Mouse (Mus musculus) ES-E14 (cell line): Measurements from ENCODE around the gene Ylpm1. TPM values are rescaled to one million over a fixed set of nuclear protein-coding genes. Genes with fewer than 3 reads are reported as not detected.
A peak's percentile ranks its signal among the peaks of the same experiment; 100 is the strongest.

Source experiments
- DNase-seq: peaks from one replicate; pipeline ENCODE4 v3.0.0-alpha.2; 2013; ENCODE audit warnings: low read depth, low spot score
- H3K27ac ChIP-seq: 2 replicates; pipeline ENCODE4 v1.5.1; 2012; ENCODE audit warnings: low read depth, mild to moderate bottlenecking, low read length, moderate library complexity, mixed read lengths; ENCODE audit not compliant: poor library complexity, insufficient read depth, severe bottlenecking
- H3K36me3 ChIP-seq: 2 replicates; pipeline ENCODE4 v1.6.1; 2012; ENCODE audit warnings: mild to moderate bottlenecking, low read length, moderate library complexity, mixed read lengths; ENCODE audit not compliant: control insufficient read depth, poor library complexity, insufficient read depth, severe bottlenecking
- H3K4me1 ChIP-seq, 2 experiments: fragments of 150-350 bp in 1 of 2; sonication (generic) in 1 of 2; 2 replicates each; pipeline ENCODE4 v1.6.1; 2012; ENCODE audit warnings: low read length in 2 of 2, mild to moderate bottlenecking in 1 of 2, mixed read lengths in 1 of 2; ENCODE audit not compliant: control insufficient read depth in 2 of 2, insufficient read depth in 2 of 2, poor library complexity in 1 of 2
- H3K4me3 ChIP-seq, 2 experiments: fragments of 150-350 bp in 1 of 2; sonication (generic) in 1 of 2; 2 replicates each; pipeline ENCODE4 v1.5.1; 2012; ENCODE audit warnings: low read length in 2 of 2, low read depth in 1 of 2, mild to moderate bottlenecking in 1 of 2, mixed read lengths in 1 of 2; ENCODE audit not compliant: insufficient read depth in 1 of 2, poor library complexity in 1 of 2, severe bottlenecking in 1 of 2
- H3K9ac ChIP-seq: 2 replicates; pipeline ENCODE4 v1.6.1; 2012; ENCODE audit warnings: low read depth, mild to moderate bottlenecking, low read length, mixed read lengths; ENCODE audit not compliant: poor library complexity, insufficient read depth, severe bottlenecking
- H3K9me3 ChIP-seq: fragments of 150-350 bp; sonication (generic); 2 replicates; pipeline ENCODE4 v1.6.1; 2012; ENCODE audit warnings: low read depth, mild to moderate bottlenecking, low read length; ENCODE audit not compliant: control insufficient read depth, insufficient read depth
- CHD2 ChIP-seq: IDR thresholded peaks from 2 replicates; pipeline ENCODE4 v1.6.1; 2014; ENCODE audit warnings: mild to moderate bottlenecking, low read depth, low read length, inconsistent platforms
- HCFC1 ChIP-seq: IDR thresholded peaks from 2 replicates; pipeline ENCODE4 v1.6.1; 2012; ENCODE audit warnings: low read length, inconsistent platforms, borderline replicate concordance; ENCODE audit not compliant: insufficient read depth
- MAFK ChIP-seq: IDR thresholded peaks from 2 replicates; pipeline ENCODE4 v1.6.1; 2014; ENCODE audit warnings: mild to moderate bottlenecking, low read depth, low read length, inconsistent platforms; ENCODE audit not compliant: insufficient read depth
- ZC3H11A ChIP-seq: IDR thresholded peaks from 2 replicates; pipeline ENCODE4 v1.6.1; 2012; ENCODE audit warnings: low read depth, mild to moderate bottlenecking, inconsistent platforms, low read length, borderline replicate concordance
- ZNF384 ChIP-seq: IDR thresholded peaks from 2 replicates; pipeline ENCODE4 v1.6.1; 2012; ENCODE audit warnings: low read depth, low read length, inconsistent platforms
- in situ Hi-C, 2 experiments: fragments of 600-800 bp; cut with MboI; formaldehyde crosslinking; loops; one replicate each; pipeline ENCODE4 v1.15.1; 2025; ENCODE audit warnings: low sequenced_read_pairs in 2 of 2, inconsistent platforms in 1 of 2; ENCODE audit not compliant: unreplicated experiment in 2 of 2
- total RNA-seq: library from RNA; depleted of rRNA; stranded (reverse); fragments of 300-350 nt; gene quantifications from 2 replicates; pipeline ENCODE4 v1.2.3, GENCODE M21; 2012

Gene Ylpm1
- total RNA-seq, 1 experiment, result 38.8 TPM

DNA sequence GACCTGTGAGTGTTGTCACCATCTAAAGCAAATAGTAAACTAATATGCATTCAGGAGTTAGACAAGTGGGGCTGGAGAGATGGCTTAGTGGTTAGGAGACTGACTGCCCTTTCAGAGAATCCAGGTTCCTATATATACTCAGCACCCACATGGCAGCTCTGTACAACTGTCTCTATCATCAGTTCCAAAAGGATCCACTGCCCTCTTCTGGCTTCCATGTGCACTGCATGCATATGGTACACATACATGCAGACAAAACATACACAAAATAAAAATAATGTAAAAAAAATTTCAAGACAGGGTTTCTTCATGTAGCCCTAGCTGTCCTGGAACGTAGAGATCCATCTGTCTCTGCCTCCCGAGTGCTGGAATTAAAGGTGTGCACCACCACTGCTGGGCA, 36.6 kb downstream of the Ylpm1 start:
- H3K9me3 ChIP-seq, result no peaks in the 10 kb centered on the region
- peaks cover 15% of the 10 kb centered on the region for H3K36me3 ChIP-seq
- TF ChIP-seq CHD2 (no peak), MAFK (no peak), ZC3H11A (no peak), ZNF384 (0 out of 2 replicates have a peak, but pooled peaks have one; percentile 46), HCFC1 (no peak)
- H3K4me1 ChIP-seq, result no peaks in the 10 kb centered on the region
- no peak overlapping the region for H3K27ac ChIP-seq
- DNase-seq, result peak; percentile 19
- H3K9ac ChIP-seq, result no peak overlapping the region
- in situ Hi-C loops, result no loop called here
- H3K4me3 ChIP-seq, result no peak overlapping the region

DNA sequence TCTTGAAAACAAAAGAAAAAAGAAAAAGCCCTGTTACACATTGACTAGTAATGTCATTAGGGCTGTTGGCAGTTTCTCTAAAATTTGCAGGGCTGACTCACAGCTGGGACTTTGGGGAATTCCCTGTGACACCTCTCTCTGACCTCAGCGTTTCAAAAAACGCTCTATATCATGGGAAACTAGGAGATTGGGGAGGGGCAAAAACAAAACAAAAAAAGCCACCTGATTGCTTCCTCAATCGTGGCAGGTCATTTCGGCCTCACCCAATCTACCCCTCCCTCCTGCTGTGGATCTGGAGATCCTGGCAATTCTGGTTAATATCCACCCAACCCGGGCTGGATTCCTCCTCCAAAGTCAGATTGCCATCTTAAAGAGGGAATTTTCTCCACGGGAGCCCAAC, 55.1 kb downstream of the Ylpm1 start:
- Histone ChIP-seq H3K36me3 (peaks cover 13% of the 10 kb centered on the region), H3K9ac (no peak overlapping the region), H3K27ac (no peak overlapping the region), H3K9me3 (no peaks in the 10 kb centered on the region), H3K4me3 (no peak overlapping the region), H3K4me1 (peaks cover 0 to 2% of the 10 kb centered on the region in 2 experiments; a peak in 2 of 4 replicates)
- in situ Hi-C loops, result no loop called here
- TF ChIP-seq ZC3H11A (no peak), HCFC1 (no peak), MAFK (no peak), CHD2 (no peak), ZNF384 (no peak)
- peak; percentile 12 for DNase-seq

DNA sequence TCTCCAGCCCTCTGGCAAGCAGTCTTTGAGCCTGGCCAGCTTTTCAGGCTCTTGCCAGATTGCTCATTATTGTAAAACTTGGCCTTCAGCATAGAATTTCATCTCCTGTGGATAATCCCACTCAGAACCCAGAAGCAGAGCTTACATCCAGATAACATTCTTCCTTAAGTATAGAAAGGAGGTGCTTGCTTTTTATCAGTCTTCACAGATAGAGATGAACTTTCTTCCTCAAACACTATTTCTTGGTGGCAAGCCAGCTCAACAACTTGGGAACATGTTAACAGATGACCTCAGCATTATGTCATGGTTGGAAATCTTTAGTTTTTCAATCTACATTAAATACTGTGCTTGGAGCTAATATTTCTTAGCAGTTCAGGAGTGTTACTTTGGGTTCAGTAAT, 74.9 kb downstream of the Ylpm1 start:
- H3K9me3 ChIP-seq, result no peaks in the 10 kb centered on the region
- H3K36me3 ChIP-seq, result peaks cover 2% of the 10 kb centered on the region; the same call in 1 of the 2 replicates
- no peak overlapping the region for H3K9ac ChIP-seq
- no peaks in the 10 kb centered on the region for H3K4me1 ChIP-seq
- no peak for TF ChIP-seq CHD2
- no peak for TF ChIP-seq ZC3H11A
- TF ChIP-seq HCFC1, result no peak
- TF ChIP-seq ZNF384, result no peak
- no peak for TF ChIP-seq MAFK
- no peak overlapping the region for H3K27ac ChIP-seq
- in situ Hi-C loops, result no loop called here
- DNase-seq, result no peak
- H3K4me3 ChIP-seq, result no peak overlapping the region

DNA sequence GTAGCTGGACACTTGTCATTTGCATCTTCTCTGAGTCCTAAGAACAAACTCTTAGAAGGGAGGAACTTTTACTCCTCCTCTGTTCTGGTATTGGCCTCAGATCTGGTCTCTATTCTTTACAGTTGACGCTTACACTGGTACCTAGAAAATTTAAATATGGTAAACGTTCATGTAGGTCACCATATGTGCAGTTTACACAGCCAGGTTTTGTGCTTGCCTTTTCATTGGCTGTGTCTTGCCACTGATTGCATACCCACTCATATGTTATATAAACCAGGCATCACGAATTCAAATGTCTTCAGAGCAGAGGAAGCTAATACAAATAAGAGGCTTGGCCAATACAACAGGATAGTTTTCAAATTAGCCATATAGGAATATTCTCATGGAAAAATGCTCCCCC, 81.0 kb downstream of the Ylpm1 start:
- no peak for TF ChIP-seq CHD2
- no peak for TF ChIP-seq MAFK
- no peak for TF ChIP-seq HCFC1
- no peak for TF ChIP-seq ZNF384
- no peak for TF ChIP-seq ZC3H11A
- Histone ChIP-seq H3K4me3 (no peak overlapping the region), H3K27ac (no peak overlapping the region), H3K9me3 (no peaks in the 10 kb centered on the region), H3K9ac (no peak overlapping the region), H3K36me3 (peaks cover 4% of the 10 kb centered on the region; the same call in 1 of the 2 replicates), H3K4me1 (no peaks in the 10 kb centered on the region)
- in situ Hi-C loops, result no loop called here
- DNase-seq, result no peak

DNA sequence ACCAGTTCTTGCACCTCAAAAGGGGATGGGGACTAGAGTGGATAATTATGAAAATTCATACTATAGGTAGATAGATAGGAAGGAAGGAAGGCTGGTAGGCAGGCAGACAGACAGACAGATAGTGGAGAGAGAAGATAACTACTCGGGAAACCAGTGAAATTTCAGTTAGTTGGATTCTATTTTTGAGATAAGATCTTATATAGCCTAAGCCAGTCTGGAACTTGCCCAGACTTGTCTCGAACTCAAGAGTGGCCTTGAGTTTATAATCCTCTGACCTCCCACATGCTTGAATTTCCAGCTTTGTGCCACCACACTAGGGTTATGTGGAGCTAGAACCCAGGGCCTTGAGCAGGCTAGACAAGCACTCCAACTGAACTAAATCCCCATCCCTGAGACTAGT, 88.1 kb downstream of the Ylpm1 start:
- no peaks in the 10 kb centered on the region for H3K9me3 ChIP-seq
- no peak overlapping the region for H3K9ac ChIP-seq
- DNase-seq, result no peak
- H3K4me1 ChIP-seq, result peaks cover 0 to 2% of the 10 kb centered on the region in 2 experiments; a peak in 1 of 4 replicates
- no peaks in the 10 kb centered on the region for H3K36me3 ChIP-seq
- in situ Hi-C loops, result no loop called here
- no peak overlapping the region; the same call in 1 of the 2 replicates for H3K27ac ChIP-seq
- H3K4me3 ChIP-seq, result no peak overlapping the region
- no peak for TF ChIP-seq ZC3H11A
- TF ChIP-seq ZNF384, result no peak
- no peak for TF ChIP-seq CHD2
- TF ChIP-seq MAFK, result no peak
- no peak for TF ChIP-seq HCFC1
